Mouse (Mus musculus) liver, embryonic 14.5 days (tissue): ENCODE measurements around the gene Ptpdc1.

Experiments
- CTCF ChIP-seq: IDR thresholded peaks from 2 replicates; pipeline ENCODE4 v1.5.1; 2016; ENCODE audit warnings: antibody characterized with exemption, low read depth, control low read depth
- EP300 ChIP-seq: IDR thresholded peaks from 2 replicates; pipeline ENCODE4 v1.6.1; 2016; ENCODE audit warnings: antibody characterized with exemption, low read depth

DNA sequence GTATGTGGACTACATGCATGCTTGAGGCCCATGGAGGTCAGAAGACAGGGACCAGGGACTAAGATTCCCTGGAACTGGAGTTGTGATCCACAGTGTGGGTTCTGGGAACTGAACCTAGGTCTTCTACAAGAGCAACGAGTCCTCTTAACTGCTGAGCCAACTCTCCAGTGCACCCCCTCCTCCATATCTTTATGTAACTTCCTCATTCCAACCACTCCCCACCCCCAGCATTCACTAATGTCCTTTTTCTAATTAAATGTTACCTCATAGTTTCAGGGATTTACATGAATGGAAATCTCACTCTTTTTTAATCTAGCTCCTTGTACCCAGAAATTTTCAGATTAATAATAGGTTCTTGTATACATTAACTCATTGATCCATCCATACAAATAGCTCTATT is 69.5 kb downstream of the Ptpdc1 start:
- TF ChIP-seq CTCF: no peak
- no peak for TF ChIP-seq EP300
